Mouse (Mus musculus) heart, postnatal 4 days (tissue): ENCODE measurements around the gene Gnaz. TPM values are rescaled to one million over a fixed set of nuclear protein-coding genes. Genes with fewer than 3 reads are reported as not detected.

Experiments
- DNase-seq: peaks from one replicate; pipeline ENCODE4 v3.0.0; 2021
- total RNA-seq, 2 experiments: library from RNA; stranded (reverse); gene quantifications; 2 replicates each; pipeline ENCODE4 v1.2.3; 2021

Gene Gnaz
- total RNA-seq, 2 experiments from 2014 or later = 0.83 to 1.4 TPM

- DNase-seq = no peak
These were observed 96.5 kb downstream of the Gnaz start for GRCm38 (mm10) chr10:75063301-75063965.

GRCm38 (mm10) chr10:75065691-75066090, 98.7 kb downstream of the Gnaz start:
- DNase-seq = no peak

Other genes starting within 250 kb of the Gnaz start
- not detected for gene Rsph14, start 65.4 kb downstream of the Gnaz start, total RNA-seq
- 1 to 10 TPM; 1.7 to 1.8 TPM for gene Rab36, start 69.9 kb downstream of the Gnaz start, total RNA-seq
- 10 to 100 TPM; 15.5 to 16.4 TPM for gene Bcr, start 93.4 kb downstream of the Gnaz start, total RNA-seq
- gene Specc1l, start 244.9 kb downstream of the Gnaz start, total RNA-seq = 10 to 100 TPM; 47.6 to 48.8 TPM